Mouse (Mus musculus) neural tube, embryonic 15.5 days (tissue): ENCODE measurements around the gene Prdx2. TPM values are rescaled to one million over a fixed set of nuclear protein-coding genes. Genes with fewer than 3 reads are reported as not detected.

Experiments used
- ATAC-seq: fragments of 200-750 bp; cut with Nextera tagmentation; 2 replicates; pipeline ENCODE4 v1.8.0; 2017; ENCODE audit warnings: mild to moderate bottlenecking, moderate TSS enrichment, moderate library complexity; ENCODE audit not compliant: low FRiP score
- H3K27ac ChIP-seq: fragments of 300-500 bp; sonication (generic); replicated peaks from 2 replicates; pipeline ENCODE4 v1.5.1; 2015; ENCODE audit warnings: mild to moderate bottlenecking, inconsistent platforms
- H3K27me3 ChIP-seq: fragments of 300-500 bp; sonication (generic); replicated peaks from 2 replicates; pipeline ENCODE4 v1.6.1; 2015; ENCODE audit warnings: inconsistent platforms
- H3K36me3 ChIP-seq: fragments of 300-500 bp; sonication (generic); 2 replicates; pipeline ENCODE4 v1.6.1; 2015; ENCODE audit warnings: inconsistent platforms
- H3K4me1 ChIP-seq: fragments of 300-500 bp; sonication (generic); 2 replicates; pipeline ENCODE4 v1.6.1; 2015; ENCODE audit warnings: inconsistent platforms
- H3K4me2 ChIP-seq: fragments of 300-500 bp; sonication (generic); 2 replicates; pipeline ENCODE4 v1.6.1; 2015; ENCODE audit warnings: inconsistent platforms, mild to moderate bottlenecking, moderate library complexity
- H3K4me3 ChIP-seq: fragments of 300-500 bp; sonication (generic); replicated peaks from 2 replicates; pipeline ENCODE4 v1.5.1; 2015; ENCODE audit warnings: mild to moderate bottlenecking, inconsistent platforms
- H3K9ac ChIP-seq: fragments of 300-500 bp; sonication (generic); replicated peaks from 2 replicates; pipeline ENCODE4 v1.6.1; 2015; ENCODE audit warnings: mild to moderate bottlenecking, inconsistent platforms
- H3K9me3 ChIP-seq: fragments of 300-500 bp; sonication (generic); replicated peaks from 2 replicates; pipeline ENCODE4 v1.6.1; 2016; ENCODE audit warnings: inconsistent platforms
- WGBS: fragments of 180-500 bp; shearing (Covaris S2); methylation state at CpG from one replicate; pipeline ENCODE4 v1.1.7; 2015; ENCODE audit warnings: mixed read lengths; 5-methylcytosine and 5-hydroxymethylcytosine counted together
- polyA plus RNA-seq: library from polyadenylated mRNA; unstranded; fragments of >200 nt; fragmentation: Nextera tagmentation; extraction: Ambion mirVana; gene quantifications from 2 replicates; pipeline ENCODE4 v1.2.1, GENCODE M21; 2015

Prdx2 gene
- polyA plus RNA-seq, 1 experiment from 2014 or later, result 1,070 TPM

- Histone ChIP-seq H3K9me3 (no peaks in the 10 kb centered on the region), H3K4me3 (no peak overlapping the region), H3K4me2 (no peak overlapping the region), H3K27ac (no peak overlapping the region), H3K9ac (no peak overlapping the region), H3K36me3 (peaks cover 9% of the 10 kb centered on the region), H3K27me3 (peaks cover 11% of the 10 kb centered on the region), H3K4me1 (peaks cover 27% of the 10 kb centered on the region)
- WGBS, result 91% methylated on average over 9 of the region's 9 CpGs
- ATAC-seq, result no peak
These were observed 25.0 kb downstream of the Prdx2 start for GRCm38 (mm10) chr8:84994375-84994774.

DNA sequence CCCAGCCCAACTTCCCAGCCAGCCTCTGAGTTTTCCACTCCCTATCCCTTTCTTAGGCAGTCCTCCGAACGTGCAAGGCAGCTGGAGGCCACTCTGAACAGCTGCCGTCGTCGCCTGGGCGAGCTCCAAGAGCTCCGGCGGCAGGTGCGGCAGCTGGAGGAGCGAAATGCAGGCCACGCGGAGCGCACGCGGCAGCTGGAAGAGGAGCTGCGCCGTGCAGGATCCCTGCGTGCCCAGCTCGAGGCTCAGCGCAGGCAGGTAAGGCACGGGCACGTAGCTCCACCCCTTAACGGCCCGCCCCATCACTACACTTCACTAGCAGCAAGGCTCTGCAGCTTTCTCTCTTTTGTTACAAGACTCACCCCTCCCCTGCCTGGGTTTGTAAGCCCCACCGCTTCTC is 26.3 kb downstream of the Prdx2 start:
- WGBS, result 23% methylated on average over 25 of the region's 25 CpGs
- Histone ChIP-seq H3K9me3 (no peaks in the 10 kb centered on the region), H3K27ac (no peak overlapping the region)

DNA sequence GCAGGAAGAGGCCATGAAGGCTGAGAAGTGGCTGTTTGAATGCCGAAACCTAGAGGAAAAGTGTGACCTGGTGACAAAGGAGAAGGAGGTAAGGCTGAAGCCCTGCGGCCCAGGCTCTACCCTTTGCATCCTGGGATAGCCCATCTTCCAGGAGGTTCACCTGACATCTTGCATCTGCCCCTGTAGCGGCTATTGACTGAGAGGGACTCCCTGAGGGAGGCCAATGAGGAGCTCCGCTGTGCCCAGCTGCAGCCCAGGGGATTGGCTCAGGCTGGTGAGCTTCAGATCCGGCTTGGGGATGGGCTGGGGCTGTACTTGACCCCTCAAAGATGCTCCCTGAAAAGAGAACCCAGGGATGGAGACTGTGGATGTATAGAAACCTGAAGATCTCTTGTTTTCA is 27.6 kb downstream of the Prdx2 start:
- Histone ChIP-seq H3K4me3 (no peak overlapping the region), H3K36me3 (peaks cover 9% of the 10 kb centered on the region), H3K4me2 (no peak overlapping the region), H3K4me1 (peaks cover 10% of the 10 kb centered on the region), H3K27me3 (peaks cover 11% of the 10 kb centered on the region), H3K9ac (no peak overlapping the region), H3K27ac (no peak overlapping the region), H3K9me3 (no peaks in the 10 kb centered on the region)
- ATAC-seq, result no peak
- 87% methylated on average over 5 of the region's 5 CpGs for WGBS

More for the DNA sequence above, 26.3 kb downstream of the Prdx2 start:
- peaks cover 9% of the 10 kb centered on the region for H3K36me3 ChIP-seq
- no peak for ATAC-seq
- H3K27me3 ChIP-seq, result peaks cover 11% of the 10 kb centered on the region
- H3K4me3 ChIP-seq, result no peak overlapping the region
- H3K4me1 ChIP-seq, result peaks cover 18% of the 10 kb centered on the region
- H3K4me2 ChIP-seq, result peak overlapping the region; percentile 17; the same call in 1 of the 2 replicates
- H3K9ac ChIP-seq, result 0 out of 2 replicates have a peak overlapping the region, but pooled peaks have one; percentile 14

DNA sequence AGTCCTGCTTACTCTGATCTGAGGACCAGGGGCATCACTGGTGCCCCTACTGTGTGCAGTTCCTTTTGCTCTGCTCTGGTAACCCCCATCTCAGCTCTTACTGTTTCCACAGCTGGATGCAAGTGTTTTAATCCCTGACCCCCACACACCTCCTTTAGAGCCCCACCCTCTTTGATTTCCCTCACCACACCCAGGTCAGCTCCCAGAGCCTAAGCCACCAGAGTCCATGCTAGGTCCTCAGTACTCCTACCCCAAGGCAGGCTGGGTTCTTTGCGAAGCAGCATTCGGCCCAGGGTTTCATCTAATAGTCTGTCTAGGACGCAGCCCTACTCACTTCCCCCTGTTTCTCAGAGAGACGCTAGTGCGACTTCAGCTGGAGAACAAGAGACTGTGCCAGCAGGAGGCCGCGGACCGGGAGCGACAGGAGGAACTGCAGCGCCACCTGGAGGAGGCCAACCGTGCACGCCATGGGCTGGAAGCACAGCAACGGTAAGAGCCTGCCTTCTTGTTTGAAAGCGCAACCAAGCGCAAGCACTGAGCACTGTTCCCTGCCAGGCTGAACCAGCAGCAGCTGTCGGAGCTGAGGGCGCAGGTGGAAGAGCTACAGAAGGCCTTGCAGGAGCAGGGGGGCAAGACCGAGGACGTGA is 28.4 kb downstream of the Prdx2 start:
- 3% methylated on average over 19 of the region's 19 CpGs for WGBS
- Histone ChIP-seq H3K4me3 (no peak overlapping the region), H3K9ac (0 out of 2 replicates have a peak overlapping the region, but pooled peaks have one; percentile 14), H3K4me1 (peaks cover 10% of the 10 kb centered on the region), H3K27ac (no peak overlapping the region), H3K36me3 (peaks cover 15% of the 10 kb centered on the region), H3K9me3 (no peaks in the 10 kb centered on the region), H3K27me3 (peaks cover 11% of the 10 kb centered on the region), H3K4me2 (peak overlapping the region; percentile 35)
- ATAC-seq, result peak; percentile 62

- Histone ChIP-seq H3K27me3 (peaks cover 44% of the 10 kb centered on the region), H3K4me2 (no peak overlapping the region)
- no peak for ATAC-seq
These were observed 38.3 kb downstream of the Prdx2 start for GRCm38 (mm10) chr8:85007686-85008085.

DNA sequence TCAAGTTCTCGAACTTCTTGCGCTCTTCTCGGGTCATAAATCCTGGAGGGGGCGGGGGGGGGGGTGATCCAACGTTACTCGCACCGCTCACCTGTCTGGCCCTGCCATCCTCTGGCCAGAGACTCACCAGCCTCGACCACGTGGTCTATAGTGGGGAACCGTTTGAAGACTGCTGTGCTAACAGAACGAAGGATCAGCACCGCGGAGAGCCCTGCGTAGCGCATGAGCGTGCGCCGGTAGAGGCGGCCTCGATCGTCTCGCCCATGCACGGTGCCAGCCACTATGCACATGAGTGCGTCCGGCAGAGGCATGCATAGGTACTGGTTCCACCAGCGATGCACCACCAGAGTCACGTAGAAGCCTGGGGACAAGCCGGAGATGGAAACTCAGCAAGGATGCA is 41.9 kb downstream of the Prdx2 start:
- Histone ChIP-seq H3K27ac (no peak overlapping the region), H3K4me2 (peak overlapping the region; percentile 11), H3K36me3 (no peaks in the 10 kb centered on the region), H3K9me3 (no peaks in the 10 kb centered on the region), H3K9ac (no peak overlapping the region), H3K4me1 (peaks cover 7% of the 10 kb centered on the region), H3K27me3 (peaks cover 49% of the 10 kb centered on the region), H3K4me3 (no peak overlapping the region)
- no peak for ATAC-seq
- WGBS, result 15% methylated on average over 28 of the region's 28 CpGs

More at GRCm38 (mm10) chr8:85007686-85008085, 38.3 kb downstream of the Prdx2 start:
- Histone ChIP-seq H3K9me3 (no peaks in the 10 kb centered on the region), H3K27ac (no peak overlapping the region), H3K4me1 (no peaks in the 10 kb centered on the region), H3K9ac (no peak overlapping the region), H3K4me3 (no peak overlapping the region), H3K36me3 (peaks cover 3% of the 10 kb centered on the region; the same call in 1 of the 2 replicates)
- 16% methylated on average over 25 of the region's 25 CpGs for WGBS

DNA sequence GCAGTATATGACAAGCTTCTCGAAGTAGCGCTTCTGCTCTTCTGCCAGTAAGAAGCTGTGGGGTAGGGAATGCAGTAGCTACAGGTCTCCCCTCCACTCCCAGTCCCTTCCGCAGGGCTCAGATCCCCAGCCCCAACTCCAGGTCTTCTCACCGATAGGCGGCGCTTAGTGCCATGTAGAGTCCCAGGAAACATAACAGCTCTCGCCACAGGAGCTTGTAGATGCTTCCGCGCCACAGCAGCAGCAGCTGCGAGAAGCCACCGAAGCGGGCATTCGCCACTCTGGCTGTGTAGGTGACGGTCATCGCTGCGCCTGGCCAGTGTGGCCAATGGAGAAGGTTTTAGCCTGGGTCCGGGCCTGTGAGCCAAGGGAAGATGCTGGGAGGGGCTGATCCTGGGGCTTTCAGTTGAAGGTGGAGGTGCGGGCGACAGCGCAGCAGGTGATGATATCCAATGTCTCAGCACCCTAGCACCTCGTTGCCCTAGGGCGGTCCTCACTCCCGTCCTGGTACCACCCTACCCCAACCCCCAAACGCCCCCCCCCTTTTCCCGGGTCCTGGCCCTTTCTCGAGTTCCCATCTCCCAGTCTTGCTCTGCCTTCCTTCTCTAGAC is 43.9 kb downstream of the Prdx2 start:
- Histone ChIP-seq H3K4me2 (peak overlapping the region; percentile 74), H3K4me1 (peaks cover 7% of the 10 kb centered on the region), H3K9ac (peak overlapping the region; percentile 50; the same call in 1 of the 2 replicates), H3K27ac (no peak overlapping the region), H3K27me3 (peaks cover 40% of the 10 kb centered on the region), H3K36me3 (peaks cover 10% of the 10 kb centered on the region), H3K4me3 (peak overlapping the region; percentile 41), H3K9me3 (no peaks in the 10 kb centered on the region)
- 4% methylated on average over 25 of the region's 26 CpGs for WGBS
- ATAC-seq, result peak; percentile 77

GRCm38 (mm10) chr8:85014431-85014830 is 45.0 kb downstream of the Prdx2 start, which contains the start of gene Best2:
TSS of gene Best2 (minus strand) at chr8:85014531.
- H3K4me1 ChIP-seq, result peaks cover 7% of the 10 kb centered on the region
- peak within 1 kb of the TSS; percentile 74 for H3K4me2 ChIP-seq
- H3K4me3 ChIP-seq, result peak within 1 kb of the TSS; percentile 41
- peaks cover 32% of the 10 kb centered on the region for H3K27me3 ChIP-seq
- H3K9ac ChIP-seq, result peak within 1 kb of the TSS; percentile 50; the same call in 1 of the 2 replicates
- H3K9me3 ChIP-seq, result no peaks in the 10 kb centered on the region
- peaks cover 21% of the 10 kb centered on the region for H3K36me3 ChIP-seq
- ATAC-seq, result no peak
- no peak within 1 kb of the TSS for H3K27ac ChIP-seq
- 53% methylated on average over 2 of the region's 2 CpGs for WGBS

- ATAC-seq, result no peak
- H3K36me3 ChIP-seq, result peaks cover 42% of the 10 kb centered on the region
- H3K27me3 ChIP-seq, result peaks cover 17% of the 10 kb centered on the region
- no peak overlapping the region for H3K4me3 ChIP-seq
- 75% methylated on average over 10 of the region's 10 CpGs for WGBS
- H3K27ac ChIP-seq, result no peak overlapping the region
- H3K9ac ChIP-seq, result no peak overlapping the region
- peaks cover 7% of the 10 kb centered on the region for H3K4me1 ChIP-seq
- H3K4me2 ChIP-seq, result no peak overlapping the region
- no peaks in the 10 kb centered on the region for H3K9me3 ChIP-seq
These were observed 47.3 kb downstream of the Prdx2 start for GRCm38 (mm10) chr8:85016724-85017123.

DNA sequence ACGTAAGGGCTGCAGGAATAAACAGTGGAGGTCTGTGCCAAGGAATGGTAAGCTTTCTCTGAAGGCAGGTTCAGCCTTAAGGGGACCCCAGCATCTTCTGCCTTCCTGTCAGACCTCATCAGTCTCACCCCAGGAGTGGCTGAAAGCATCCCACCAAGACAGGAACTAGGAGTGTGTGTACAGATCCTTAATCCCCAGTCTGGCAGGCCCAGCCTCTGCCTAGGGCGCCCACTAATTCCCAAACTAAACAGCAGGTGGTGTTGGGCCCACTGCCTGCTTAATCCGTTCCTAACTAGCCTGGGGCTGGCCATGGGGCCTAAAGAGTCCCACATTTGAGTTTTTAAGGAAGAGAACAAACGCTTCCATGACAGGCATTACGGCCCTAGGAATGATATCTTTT is 47.8 kb downstream of the Prdx2 start:
- ATAC-seq, result no peak
- H3K9me3 ChIP-seq, result no peaks in the 10 kb centered on the region
- WGBS, result 62% methylated on average over 5 of the region's 5 CpGs
- peaks cover 46% of the 10 kb centered on the region for H3K36me3 ChIP-seq
- H3K4me1 ChIP-seq, result peaks cover 7% of the 10 kb centered on the region
- no peak overlapping the region for H3K4me3 ChIP-seq
- H3K27ac ChIP-seq, result no peak overlapping the region
- H3K27me3 ChIP-seq, result peaks cover 15% of the 10 kb centered on the region; the same call in 1 of the 2 replicates
- H3K9ac ChIP-seq, result no peak overlapping the region
- no peak overlapping the region for H3K4me2 ChIP-seq

DNA sequence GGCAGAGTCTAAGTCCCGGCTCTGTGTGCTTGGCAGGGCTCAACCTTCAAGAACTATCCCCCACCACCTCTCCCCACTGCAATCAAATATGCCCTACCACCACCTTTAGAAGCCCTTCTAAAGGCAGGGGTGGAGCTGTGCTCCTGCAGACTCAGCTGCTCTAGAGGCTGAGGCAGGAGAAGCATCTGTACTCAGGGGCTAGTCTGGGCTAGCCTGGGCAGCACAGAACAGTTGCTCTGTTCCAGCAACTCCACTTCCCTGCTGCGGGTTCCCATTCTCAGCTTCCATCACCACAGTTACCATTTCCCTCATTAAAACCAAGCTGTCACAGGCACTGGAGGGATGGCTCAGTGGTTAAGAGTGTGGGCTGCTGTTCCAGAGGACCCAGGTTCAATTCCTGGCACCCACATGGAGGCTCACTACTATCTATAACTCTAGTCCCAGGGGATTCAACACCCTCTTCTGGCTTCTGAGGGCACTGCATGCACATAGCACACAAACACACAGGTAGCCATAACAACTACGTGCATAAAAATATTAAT is 52.2 kb downstream of the Prdx2 start:
- 94% methylated on average over 3 of the region's 3 CpGs for WGBS
- H3K4me1 ChIP-seq, result peaks cover 29% of the 10 kb centered on the region
- no peak for ATAC-seq
- H3K27me3 ChIP-seq, result no peaks in the 10 kb centered on the region
- no peak overlapping the region for H3K4me3 ChIP-seq
- peaks cover 63% of the 10 kb centered on the region for H3K36me3 ChIP-seq
- no peak overlapping the region for H3K9ac ChIP-seq
- no peak overlapping the region for H3K27ac ChIP-seq
- H3K4me2 ChIP-seq, result no peak overlapping the region
- no peaks in the 10 kb centered on the region for H3K9me3 ChIP-seq

GRCm38 (mm10) chr8:85023846-85024245 is 54.5 kb downstream of the Prdx2 start:
- no peak for ATAC-seq
- peak overlapping the region; percentile 92 for H3K4me2 ChIP-seq
- H3K36me3 ChIP-seq, result peaks cover 47% of the 10 kb centered on the region
- H3K27ac ChIP-seq, result no peak overlapping the region
- H3K27me3 ChIP-seq, result no peaks in the 10 kb centered on the region
- H3K9me3 ChIP-seq, result no peaks in the 10 kb centered on the region
- H3K4me1 ChIP-seq, result peaks cover 40% of the 10 kb centered on the region
- 95% methylated on average over 3 of the region's 3 CpGs for WGBS
- peak overlapping the region; percentile 97 for H3K4me3 ChIP-seq
- no peak overlapping the region for H3K9ac ChIP-seq
